Mouse (Mus musculus): ENCODE data around the gene Cox6b2. TPM values are rescaled to one million over a fixed set of nuclear protein-coding genes. Genes with fewer than 3 reads are reported as not detected.

The Cox6b2 gene
- polyA plus RNA-seq, 1 experiment from 2014 or later, result 68.6 TPM

GRCm38 (mm10) chr7:4739041-4739543 is 13.8 kb downstream of the Cox6b2 start:
- no peaks in the 10 kb centered on the region for H3K27me3 ChIP-seq
- H3K36me3 ChIP-seq, result peaks cover 20% of the 10 kb centered on the region
- 54% methylated on average over 10 of the region's 10 CpGs for WGBS
- H3K4me1 ChIP-seq, result peaks cover 32% of the 10 kb centered on the region
- peak overlapping the region; percentile 85 for H3K27ac ChIP-seq
- no peaks in the 10 kb centered on the region for H3K9me3 ChIP-seq
- H3K4me3 ChIP-seq, result peak overlapping the region; percentile 78
- no peak for ATAC-seq (ENCODE audit: low FRiP score, low read depth)
- H3K4me2 ChIP-seq (replicated peaks), result peak overlapping the region; percentile 63
- H3K9ac ChIP-seq, result no peak overlapping the region

- no peak overlapping the region for H3K4me3 ChIP-seq
- no peaks in the 10 kb centered on the region for H3K9me3 ChIP-seq
- no peak overlapping the region for H3K9ac ChIP-seq
- 0 out of 2 replicates have a peak, but pooled peaks cover 3% of the 10 kb centered on the region for H3K27me3 ChIP-seq
- H3K27ac ChIP-seq, result no peak overlapping the region
- no peak for ATAC-seq (ENCODE audit: low FRiP score, low read depth)
- H3K4me1 ChIP-seq, result no peaks in the 10 kb centered on the region
- WGBS, result 62% methylated on average over 6 of the region's 6 CpGs
- no peaks in the 10 kb centered on the region for H3K36me3 ChIP-seq
- H3K4me2 ChIP-seq (replicated peaks), result no peak overlapping the region
Measured at GRCm38 (mm10) chr7:4732968-4733392, 19.9 kb downstream of the Cox6b2 start.

- Histone ChIP-seq H3K4me1 (no peaks in the 10 kb centered on the region), H3K4me3 (no peak overlapping the region), H3K9ac (no peak overlapping the region), H3K9me3 (no peaks in the 10 kb centered on the region), H3K36me3 (no peaks in the 10 kb centered on the region), H3K27ac (no peak overlapping the region), H3K4me2 (replicated peaks) (no peak overlapping the region), H3K27me3 (0 out of 2 replicates have a peak, but pooled peaks cover 3% of the 10 kb centered on the region)
- ATAC-seq (ENCODE audit: low FRiP score, low read depth), result no peak
- WGBS, result 77% methylated on average over 5 of the region's 5 CpGs
Measured at GRCm38 (mm10) chr7:4731090-4731489, 21.8 kb downstream of the Cox6b2 start.

GRCm38 (mm10) chr7:4725169-4725568 is 27.7 kb downstream of the Cox6b2 start, which contains the start of gene Tmem150b:
Tmem150b (minus strand) TSS chr7:4725249.
- H3K4me2 ChIP-seq (replicated peaks), result no peak within 1 kb of the TSS

GRCm38 (mm10) chr7:4724359-4724758 is 28.5 kb downstream of the Cox6b2 start:
- Histone ChIP-seq H3K9me3 (no peaks in the 10 kb centered on the region), H3K27ac (no peak overlapping the region), H3K27me3 (no peaks in the 10 kb centered on the region), H3K9ac (no peak overlapping the region), H3K4me3 (no peak overlapping the region), H3K4me2 (replicated peaks) (no peak overlapping the region), H3K4me1 (no peaks in the 10 kb centered on the region), H3K36me3 (no peaks in the 10 kb centered on the region)
- WGBS, result 67% methylated on average over 3 of the region's 3 CpGs
- no peak for ATAC-seq (ENCODE audit: low FRiP score, low read depth)

More at GRCm38 (mm10) chr7:4725169-4725568, 27.7 kb downstream of the Cox6b2 start, which contains the start of gene Tmem150b:
- no peak within 1 kb of the TSS for H3K9ac ChIP-seq
- no peaks in the 10 kb centered on the region for H3K36me3 ChIP-seq
- no peak for ATAC-seq (ENCODE audit: low FRiP score, low read depth)
- H3K9me3 ChIP-seq, result no peaks in the 10 kb centered on the region
- 81% methylated on average over 7 of the region's 7 CpGs for WGBS
- no peak within 1 kb of the TSS for H3K4me3 ChIP-seq
- no peaks in the 10 kb centered on the region for H3K27me3 ChIP-seq
- no peak within 1 kb of the TSS for H3K27ac ChIP-seq
- no peaks in the 10 kb centered on the region for H3K4me1 ChIP-seq

GRCm38 (mm10) chr7:4723508-4723907 is 29.4 kb downstream of the Cox6b2 start:
- 32% methylated on average over 12 of the region's 12 CpGs for WGBS
- Histone ChIP-seq H3K9me3 (no peaks in the 10 kb centered on the region), H3K36me3 (no peaks in the 10 kb centered on the region), H3K4me2 (replicated peaks) (peak overlapping the region; percentile 57), H3K27me3 (no peaks in the 10 kb centered on the region), H3K9ac (peak overlapping the region; percentile 31; the same call in 1 of the 2 replicates), H3K4me1 (no peaks in the 10 kb centered on the region), H3K4me3 (peak overlapping the region; percentile 26; the same call in 1 of the 2 replicates), H3K27ac (no peak overlapping the region)
- ATAC-seq (ENCODE audit: low FRiP score, low read depth), result no peak

- Histone ChIP-seq H3K4me3 (no peak overlapping the region), H3K27ac (no peak overlapping the region), H3K9ac (no peak overlapping the region), H3K4me1 (no peaks in the 10 kb centered on the region), H3K27me3 (no peaks in the 10 kb centered on the region), H3K36me3 (peaks cover 36% of the 10 kb centered on the region), H3K9me3 (no peaks in the 10 kb centered on the region), H3K4me2 (replicated peaks) (no peak overlapping the region)
- WGBS, result 87% methylated on average over 3 of the region's 3 CpGs
- no peak for ATAC-seq (ENCODE audit: low FRiP score, low read depth)
Measured at GRCm38 (mm10) chr7:4719276-4719675, 33.6 kb downstream of the Cox6b2 start.

GRCm38 (mm10) chr7:4716955-4717354 is 35.9 kb downstream of the Cox6b2 start:
- 73% methylated on average over 6 of the region's 6 CpGs for WGBS
- H3K4me1 ChIP-seq, result no peaks in the 10 kb centered on the region

GRCm38 (mm10) chr7:4712594-4712993 is 40.3 kb downstream of the Cox6b2 start:
- WGBS, result 81% methylated on average over 3 of the region's 3 CpGs
- Histone ChIP-seq H3K27me3 (no peaks in the 10 kb centered on the region), H3K4me3 (no peak overlapping the region), H3K9ac (no peak overlapping the region), H3K4me1 (no peaks in the 10 kb centered on the region), H3K9me3 (no peaks in the 10 kb centered on the region), H3K36me3 (peaks cover 97% of the 10 kb centered on the region), H3K4me2 (replicated peaks) (no peak overlapping the region), H3K27ac (no peak overlapping the region)
- no peak for ATAC-seq (ENCODE audit: low FRiP score, low read depth)

More at GRCm38 (mm10) chr7:4716955-4717354, 35.9 kb downstream of the Cox6b2 start:
- peaks cover 59% of the 10 kb centered on the region for H3K36me3 ChIP-seq
- no peaks in the 10 kb centered on the region for H3K27me3 ChIP-seq
- no peak overlapping the region for H3K4me3 ChIP-seq
- H3K27ac ChIP-seq, result no peak overlapping the region
- H3K9me3 ChIP-seq, result no peaks in the 10 kb centered on the region
- no peak for ATAC-seq (ENCODE audit: low FRiP score, low read depth)
- no peak overlapping the region for H3K4me2 ChIP-seq (replicated peaks)
- no peak overlapping the region for H3K9ac ChIP-seq

- Histone ChIP-seq H3K27ac (no peak overlapping the region), H3K9ac (no peak overlapping the region), H3K4me2 (replicated peaks) (no peak overlapping the region), H3K4me1 (no peaks in the 10 kb centered on the region), H3K4me3 (no peak overlapping the region), H3K27me3 (no peaks in the 10 kb centered on the region), H3K36me3 (peaks cover 88% of the 10 kb centered on the region), H3K9me3 (no peaks in the 10 kb centered on the region)
- WGBS, result 48% methylated on average over 18 of the region's 18 CpGs
- no peak for ATAC-seq (ENCODE audit: low FRiP score, low read depth)
Measured at GRCm38 (mm10) chr7:4705098-4705497, 47.8 kb downstream of the Cox6b2 start.

- Histone ChIP-seq H3K4me3 (no peak overlapping the region), H3K9ac (no peak overlapping the region), H3K4me1 (no peaks in the 10 kb centered on the region), H3K36me3 (peaks cover 87% of the 10 kb centered on the region), H3K27ac (no peak overlapping the region), H3K9me3 (no peaks in the 10 kb centered on the region), H3K27me3 (no peaks in the 10 kb centered on the region), H3K4me2 (replicated peaks) (no peak overlapping the region)
- ATAC-seq (ENCODE audit: low FRiP score, low read depth), result no peak
- WGBS, result 95% methylated on average over 7 of the region's 7 CpGs
Measured at GRCm38 (mm10) chr7:4703195-4703594, 49.7 kb downstream of the Cox6b2 start.

GRCm38 (mm10) chr7:4702334-4702733 is 50.6 kb downstream of the Cox6b2 start:
- Histone ChIP-seq H3K4me1 (no peaks in the 10 kb centered on the region), H3K36me3 (peaks cover 85% of the 10 kb centered on the region), H3K4me2 (replicated peaks) (no peak overlapping the region), H3K27ac (no peak overlapping the region), H3K27me3 (no peaks in the 10 kb centered on the region), H3K4me3 (no peak overlapping the region), H3K9ac (no peak overlapping the region), H3K9me3 (no peaks in the 10 kb centered on the region)
- 68% methylated on average over 8 of the region's 8 CpGs for WGBS
- ATAC-seq (ENCODE audit: low FRiP score, low read depth), result no peak
